Mouse (Mus musculus) liver, embryonic 13.5 days (tissue): ENCODE data around the gene Gzmc. TPM values are rescaled to one million over a fixed set of nuclear protein-coding genes. Genes with fewer than 3 reads are reported as not detected.
"Not testable (repeated sequence)": the region's sequence is repeated elsewhere in the genome, so short reads cannot be mapped to it uniquely, and the experiment has no call there.

Experiments used
- ATAC-seq: fragments of 200-750 bp; cut with Nextera tagmentation; 2 replicates; pipeline ENCODE4 v1.8.0; 2017; ENCODE audit warnings: low read depth, mild to moderate bottlenecking, moderate number of reproducible peaks, moderate library complexity
- DNase-seq: peaks from one replicate; pipeline ENCODE4 v3.0.0; 2022
- H3K27ac ChIP-seq: fragments of 300-500 bp; sonication (generic); 2 replicates; pipeline ENCODE4 v1.5.1; 2015; ENCODE audit warnings: moderate library complexity, mild to moderate bottlenecking, inconsistent platforms
- H3K27me3 ChIP-seq: fragments of 300-500 bp; sonication (generic); 2 replicates; pipeline ENCODE4 v1.6.1; 2015; ENCODE audit warnings: mild to moderate bottlenecking, inconsistent platforms
- H3K36me3 ChIP-seq: fragments of 300-500 bp; sonication (generic); 2 replicates; pipeline ENCODE4 v1.6.1; 2015; ENCODE audit warnings: mild to moderate bottlenecking, inconsistent platforms
- H3K4me1 ChIP-seq: fragments of 300-500 bp; sonication (generic); replicated peaks from 2 replicates; pipeline ENCODE4 v1.6.1; 2015; ENCODE audit warnings: inconsistent platforms
- H3K4me2 ChIP-seq: fragments of 300-500 bp; sonication (generic); 2 replicates; pipeline ENCODE4 v1.6.1; 2015; ENCODE audit warnings: inconsistent platforms, mild to moderate bottlenecking, moderate library complexity
- H3K4me3 ChIP-seq: fragments of 300-500 bp; sonication (generic); replicated peaks from 2 replicates; pipeline ENCODE4 v1.5.1; 2015; ENCODE audit warnings: mild to moderate bottlenecking, inconsistent platforms
- H3K9ac ChIP-seq: fragments of 300-500 bp; sonication (generic); 2 replicates; pipeline ENCODE4 v1.6.1; 2015; ENCODE audit warnings: mild to moderate bottlenecking, inconsistent platforms
- H3K9me3 ChIP-seq: fragments of 300-500 bp; sonication (generic); replicated peaks from 2 replicates; pipeline ENCODE4 v1.6.1; 2016; ENCODE audit warnings: inconsistent platforms
- WGBS: fragments of 180-500 bp; shearing (Covaris S2); methylation state at CpG from one replicate; pipeline ENCODE4 v1.1.7; 2015; ENCODE audit not compliant: insufficient replicate concordance; 5-methylcytosine and 5-hydroxymethylcytosine counted together
- polyA plus RNA-seq: library from polyadenylated mRNA; unstranded; fragments of >200 nt; fragmentation: Nextera tagmentation; extraction: Ambion mirVana; gene quantifications from 2 replicates; pipeline ENCODE4 v1.2.1, GENCODE M21; 2015

Gene Gzmc
- not detected in 2 replicates for polyA plus RNA-seq

- Histone ChIP-seq H3K4me2 (no peak within 1 kb of the TSS), H3K9ac (no peak within 1 kb of the TSS), H3K4me1 (no peaks in the 10 kb centered on the region), H3K4me3 (no peak within 1 kb of the TSS), H3K36me3 (no peaks in the 10 kb centered on the region), H3K27ac (no peak within 1 kb of the TSS), H3K9me3 (no peaks in the 10 kb centered on the region), H3K27me3 (no peaks in the 10 kb centered on the region)
- WGBS: 26% methylated on average over 2 of the region's 2 CpGs
- no peak for DNase-seq
- no peak for ATAC-seq
These were observed at the start of gene Gzmc for GRCm38 (mm10) chr14:56234556-56234955. TSS of gene Gzmc (minus strand) at chr14:56234656.

GRCm38 (mm10) chr14:56283816-56284215 lies 49.4 kb upstream of the Gzmc start:
- no peak overlapping the region for H3K4me3 ChIP-seq
- DNase-seq: no peak
- WGBS: 40% methylated on average over 1 of the region's 1 CpGs

GRCm38 (mm10) chr14:56281090-56281489 lies 46.6 kb upstream of the Gzmc start:
- 55% methylated on average over 5 of the region's 5 CpGs for WGBS
- ATAC-seq (no peak), DNase-seq (no peak)
- no peaks in the 10 kb centered on the region for H3K36me3 ChIP-seq
- no peak overlapping the region for H3K4me2 ChIP-seq
- H3K27ac ChIP-seq: no peak overlapping the region
- no peaks in the 10 kb centered on the region for H3K27me3 ChIP-seq
- H3K9me3 ChIP-seq: no peaks in the 10 kb centered on the region
- H3K4me1 ChIP-seq: no peaks in the 10 kb centered on the region
- no peak overlapping the region for H3K9ac ChIP-seq
- no peak overlapping the region for H3K4me3 ChIP-seq

More at GRCm38 (mm10) chr14:56283816-56284215, 49.4 kb upstream of the Gzmc start:
- Histone ChIP-seq H3K27ac (no peak overlapping the region), H3K4me1 (no peaks in the 10 kb centered on the region), H3K9ac (no peak overlapping the region), H3K27me3 (no peaks in the 10 kb centered on the region), H3K36me3 (no peaks in the 10 kb centered on the region), H3K4me2 (no peak overlapping the region), H3K9me3 (no peaks in the 10 kb centered on the region)
- no peak for ATAC-seq

GRCm38 (mm10) chr14:56278691-56279090 lies 44.2 kb upstream of the Gzmc start:
- not testable (repeated sequence) for H3K4me3 ChIP-seq, DNase-seq, H3K9me3 ChIP-seq, H3K27me3 ChIP-seq, H3K9ac ChIP-seq, H3K27ac ChIP-seq, H3K36me3 ChIP-seq, ATAC-seq, H3K4me2 ChIP-seq, H3K4me1 ChIP-seq
- 32% methylated on average over 7 of the region's 7 CpGs for WGBS

GRCm38 (mm10) chr14:56276096-56276495 lies 41.6 kb upstream of the Gzmc start:
- H3K4me2 ChIP-seq, H3K9me3 ChIP-seq, ATAC-seq, H3K4me1 ChIP-seq, DNase-seq, H3K27ac ChIP-seq, H3K27me3 ChIP-seq, H3K4me3 ChIP-seq, H3K36me3 ChIP-seq, H3K9ac ChIP-seq: not testable (repeated sequence)
- WGBS: 57% methylated on average over 7 of the region's 7 CpGs

GRCm38 (mm10) chr14:56266109-56266508 lies 31.7 kb upstream of the Gzmc start:
- Histone ChIP-seq H3K27me3 (no peaks in the 10 kb centered on the region), H3K4me1 (no peaks in the 10 kb centered on the region), H3K4me3 (no peak overlapping the region), H3K27ac (no peak overlapping the region), H3K9me3 (no peaks in the 10 kb centered on the region), H3K9ac (no peak overlapping the region), H3K36me3 (no peaks in the 10 kb centered on the region), H3K4me2 (no peak overlapping the region)
- DNase-seq: no peak
- 26% methylated on average over 1 of the region's 1 CpGs for WGBS
- no peak for ATAC-seq

GRCm38 (mm10) chr14:56262153-56262552 lies 27.7 kb upstream of the Gzmc start, which contains the start of gene Gzmb:
TSS of gene Gzmb (minus strand) at chr14:56262260.
- H3K9me3 ChIP-seq: no peaks in the 10 kb centered on the region
- H3K4me1 ChIP-seq: no peaks in the 10 kb centered on the region
- H3K4me2 ChIP-seq: no peak within 1 kb of the TSS
- DNase-seq: no peak
- no peak for ATAC-seq
- no peak within 1 kb of the TSS for H3K27ac ChIP-seq
- H3K36me3 ChIP-seq: no peaks in the 10 kb centered on the region
- H3K27me3 ChIP-seq: no peaks in the 10 kb centered on the region
- no peak within 1 kb of the TSS for H3K4me3 ChIP-seq
- H3K9ac ChIP-seq: no peak within 1 kb of the TSS
- 71% methylated on average over 5 of the region's 5 CpGs for WGBS

- no peaks in the 10 kb centered on the region for H3K4me1 ChIP-seq
- no peaks in the 10 kb centered on the region for H3K9me3 ChIP-seq
- DNase-seq: no peak
- ATAC-seq: no peak
- H3K4me3 ChIP-seq: no peak overlapping the region
- H3K27me3 ChIP-seq: no peaks in the 10 kb centered on the region
- H3K4me2 ChIP-seq: no peak overlapping the region
- H3K27ac ChIP-seq: no peak overlapping the region
- H3K36me3 ChIP-seq: no peaks in the 10 kb centered on the region
- no peak overlapping the region for H3K9ac ChIP-seq
These were observed 6.0 kb upstream of the Gzmc start for GRCm38 (mm10) chr14:56240409-56240808.

- Histone ChIP-seq H3K36me3 (no peaks in the 10 kb centered on the region), H3K4me2 (no peak within 1 kb of the TSS), H3K9me3 (no peaks in the 10 kb centered on the region), H3K4me1 (no peaks in the 10 kb centered on the region), H3K4me3 (no peak within 1 kb of the TSS), H3K9ac (no peak within 1 kb of the TSS), H3K27me3 (no peaks in the 10 kb centered on the region), H3K27ac (no peak within 1 kb of the TSS)
- no peak for ATAC-seq
- 70% methylated on average over 4 of the region's 4 CpGs for WGBS
- DNase-seq: no peak
These were observed 23.1 kb downstream of the Gzmc start, which contains the start of gene Gzmf for GRCm38 (mm10) chr14:56211317-56211716. TSS of gene Gzmf (minus strand) at chr14:56211417.

- Histone ChIP-seq H3K36me3 (no peaks in the 10 kb centered on the region), H3K4me2 (no peak overlapping the region), H3K9ac (no peak overlapping the region), H3K27ac (no peak overlapping the region), H3K4me1 (no peaks in the 10 kb centered on the region), H3K9me3 (no peaks in the 10 kb centered on the region), H3K27me3 (no peaks in the 10 kb centered on the region), H3K4me3 (no peak overlapping the region)
- DNase-seq (no peak), ATAC-seq (no peak)
- WGBS: 59% methylated on average over 1 of the region's 1 CpGs
These were observed 28.8 kb downstream of the Gzmc start for GRCm38 (mm10) chr14:56205613-56206012.

GRCm38 (mm10) chr14:56205021-56205420 lies 29.4 kb downstream of the Gzmc start:
- ATAC-seq, DNase-seq, H3K9ac ChIP-seq: not testable (repeated sequence)

GRCm38 (mm10) chr14:56203975-56204374 lies 30.5 kb downstream of the Gzmc start:
- Histone ChIP-seq H3K4me3 (no peak overlapping the region), H3K36me3 (no peaks in the 10 kb centered on the region), H3K9me3 (no peaks in the 10 kb centered on the region), H3K9ac (no peak overlapping the region), H3K27me3 (no peaks in the 10 kb centered on the region), H3K4me1 (no peaks in the 10 kb centered on the region), H3K27ac (no peak overlapping the region), H3K4me2 (no peak overlapping the region)
- peak; percentile 10 for DNase-seq
- WGBS: 8% methylated on average over 2 of the region's 2 CpGs
- ATAC-seq: no peak

More at GRCm38 (mm10) chr14:56205021-56205420, 29.4 kb downstream of the Gzmc start:
- not testable (repeated sequence) for H3K4me3 ChIP-seq, H3K4me2 ChIP-seq, H3K9me3 ChIP-seq, H3K27ac ChIP-seq, H3K36me3 ChIP-seq, H3K4me1 ChIP-seq, H3K27me3 ChIP-seq
- 24% methylated on average over 5 of the region's 5 CpGs for WGBS
